Mouse (Mus musculus): ENCODE data around the gene Apol7e. TPM values are rescaled to one million over a fixed set of nuclear protein-coding genes. Genes with fewer than 3 reads are reported as not detected.
"Not testable (repeated sequence)": the region's sequence is repeated elsewhere in the genome, so short reads cannot be mapped to it uniquely, and the experiment has no call there.

The Apol7e gene
- not detected for total RNA-seq (2021)
- long read RNA-seq, partial matches to known transcripts = 0 of 1 reads
- long read RNA-seq, other reads (novel, unspliced or antisense) = 1 of 1 reads

DNA sequence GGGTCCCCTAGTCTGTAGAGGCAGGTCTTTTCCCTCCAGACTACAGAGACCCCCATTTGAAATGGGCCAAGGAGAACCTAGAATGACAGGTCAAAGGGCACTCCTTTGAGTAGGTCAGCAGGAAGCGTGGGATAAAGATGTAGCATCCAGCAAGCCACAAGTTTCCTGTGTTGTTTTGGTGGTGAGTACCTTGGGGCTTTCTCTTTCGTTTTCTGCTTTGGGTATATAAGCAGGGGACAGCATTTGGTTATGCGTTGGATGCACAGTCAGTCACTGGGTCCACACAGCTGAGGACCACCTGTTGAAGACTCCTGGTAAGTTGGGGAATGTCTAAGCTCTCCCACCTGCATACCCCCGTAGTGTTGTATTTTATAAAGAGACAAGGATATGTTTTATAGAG, at the start of gene Apol7e:
Gene Apol7e, plus strand, starts transcription at position 202 of the 400 bp plus-strand sequence.
- not testable (repeated sequence) for DNase-seq (ENCODE audit: low spot score in 2 of 2)

DNA sequence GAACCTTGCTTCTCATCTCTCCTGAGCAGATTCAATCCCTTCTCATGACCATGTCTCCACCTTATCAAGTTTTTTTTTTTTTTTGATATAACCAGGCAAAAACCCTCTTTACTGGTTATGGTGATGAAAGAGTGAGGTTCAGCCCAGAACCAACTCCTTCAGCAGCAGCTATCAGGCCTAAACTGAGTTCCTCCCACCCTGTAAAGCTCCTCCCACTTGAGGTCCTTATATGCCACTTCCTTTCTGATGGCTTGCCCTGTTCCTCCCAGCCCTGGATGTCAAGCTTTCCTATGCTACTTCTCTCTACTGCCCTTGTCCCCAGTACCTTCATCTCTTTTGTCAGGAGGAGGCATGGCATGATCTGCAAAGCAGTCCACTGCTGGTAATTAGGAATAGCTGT, 47.5 kb upstream of the Apol7e start:
- DNase-seq (ENCODE audit: low spot score in 2 of 2) = not testable (repeated sequence)

DNA sequence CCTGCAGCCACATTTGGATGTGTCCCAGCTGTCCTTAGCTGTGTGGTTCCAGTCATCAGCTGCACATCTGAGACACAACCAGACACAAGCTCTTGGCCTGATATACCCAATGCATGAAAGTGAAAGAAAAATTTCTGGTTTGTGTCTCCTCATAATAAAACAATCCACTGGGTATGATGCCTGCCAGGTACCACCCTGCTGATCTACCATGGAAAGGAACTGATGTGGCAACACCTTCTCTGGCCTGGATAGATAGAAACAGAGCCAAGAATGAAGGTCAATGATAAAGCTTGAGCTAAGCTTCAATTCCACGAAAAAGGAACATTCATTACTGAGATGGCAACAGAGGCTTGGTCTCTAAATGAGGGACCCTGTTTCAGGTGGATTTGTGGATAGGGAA, 38.9 kb upstream of the Apol7e start:
- DNase-seq (ENCODE audit: low spot score in 2 of 2) = not testable (repeated sequence)

DNA sequence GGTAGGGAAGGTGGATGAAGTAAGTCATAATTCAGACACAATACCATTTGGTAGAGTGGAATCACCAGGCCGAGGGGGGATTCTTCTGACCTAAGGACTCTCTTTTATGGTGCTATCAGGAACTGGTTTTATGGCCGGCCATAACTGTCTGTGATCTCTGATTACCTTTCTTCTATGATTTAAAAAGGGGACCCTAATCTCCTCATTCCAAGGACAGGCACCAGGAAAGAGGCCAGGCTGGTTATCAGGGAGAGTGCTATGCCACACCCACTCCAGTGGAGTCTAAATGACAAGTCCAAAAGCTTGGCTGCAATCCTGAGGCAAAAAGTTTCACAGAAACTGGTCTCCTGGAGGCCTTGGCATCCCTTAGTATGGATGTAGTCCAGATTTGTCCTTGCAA, 36.8 kb upstream of the Apol7e start:
- not testable (repeated sequence) for DNase-seq (ENCODE audit: low spot score in 2 of 2)

DNA sequence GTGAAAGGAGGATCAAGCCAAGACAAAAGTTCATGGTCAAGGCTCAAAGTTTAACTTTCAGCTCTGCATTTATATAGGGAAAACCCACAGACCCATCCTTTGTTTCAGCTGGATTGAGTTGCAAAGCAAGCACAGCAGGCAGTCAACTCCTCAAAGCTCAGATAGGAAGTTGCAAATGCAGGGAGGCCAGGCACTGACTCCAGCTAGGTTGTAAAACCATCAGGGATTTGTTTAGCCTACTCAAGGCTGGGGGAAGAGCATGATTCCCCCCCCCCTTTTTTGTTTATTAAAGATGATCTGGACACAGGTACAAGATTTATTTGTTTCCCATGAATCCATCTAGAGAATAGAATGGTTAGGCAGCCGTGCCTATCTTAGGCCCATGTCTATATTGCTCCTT, 24.6 kb upstream of the Apol7e start:
- not testable (repeated sequence) for DNase-seq (ENCODE audit: low spot score in 2 of 2)

DNA sequence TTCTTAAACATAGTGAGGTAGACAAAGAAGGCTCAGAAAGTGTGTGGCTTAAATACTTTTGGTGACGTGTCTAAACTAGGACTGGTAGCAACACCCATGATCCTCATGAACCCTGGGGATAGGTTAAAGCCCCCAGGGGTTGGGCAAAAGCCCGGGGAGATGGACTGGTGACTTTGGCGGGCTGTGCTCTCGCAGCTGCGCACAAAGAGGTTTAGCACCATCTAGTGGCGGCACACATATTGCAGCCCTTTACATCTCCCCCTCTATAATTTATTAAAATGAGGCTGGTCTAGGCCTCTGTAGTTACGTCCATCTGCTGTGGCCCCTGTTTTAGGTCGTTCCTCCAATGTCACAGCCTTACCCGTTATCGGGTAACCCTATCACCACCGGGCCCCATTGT, 14.7 kb upstream of the Apol7e start:
- DNase-seq (ENCODE audit: low spot score in 2 of 2) = peak; percentile 28 to 53

DNA sequence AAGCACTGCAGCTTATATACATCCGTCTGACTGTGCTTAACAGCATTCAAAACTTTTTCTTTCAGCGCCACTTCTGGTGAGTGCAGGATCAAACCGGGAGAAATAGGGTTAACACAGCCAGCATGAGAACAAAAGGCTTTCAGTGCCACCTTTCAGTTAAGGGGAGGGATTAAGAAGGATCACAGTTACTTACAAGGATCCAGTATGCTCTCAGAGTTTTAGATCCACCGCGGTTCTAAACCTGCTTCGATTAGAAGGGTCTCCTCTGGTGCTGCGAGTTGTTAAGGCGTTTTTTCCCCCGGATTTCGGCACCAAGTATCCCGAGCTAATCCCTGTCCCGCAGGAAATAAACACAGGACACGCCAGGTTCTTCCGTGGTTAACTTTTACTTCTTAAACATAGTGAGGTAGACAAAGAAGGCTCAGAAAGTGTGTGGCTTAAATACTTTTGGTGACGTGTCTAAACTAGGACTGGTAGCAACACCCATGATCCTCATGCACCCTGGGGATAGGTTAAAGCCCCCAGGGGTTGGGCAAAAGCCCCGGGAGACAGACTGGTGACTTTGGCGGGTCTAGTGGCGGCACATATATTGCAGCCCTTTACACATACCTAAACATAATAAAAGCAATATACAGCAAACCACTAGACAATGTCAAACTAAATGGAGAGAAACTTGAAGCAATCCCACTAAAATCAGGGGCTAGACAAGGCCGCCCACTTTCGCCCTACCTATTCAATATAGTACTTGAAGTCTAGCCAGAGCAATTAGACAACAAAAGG, 6.9 kb upstream of the Apol7e start:
- DNase-seq (ENCODE audit: low spot score in 2 of 2) = not testable (repeated sequence)

DNA sequence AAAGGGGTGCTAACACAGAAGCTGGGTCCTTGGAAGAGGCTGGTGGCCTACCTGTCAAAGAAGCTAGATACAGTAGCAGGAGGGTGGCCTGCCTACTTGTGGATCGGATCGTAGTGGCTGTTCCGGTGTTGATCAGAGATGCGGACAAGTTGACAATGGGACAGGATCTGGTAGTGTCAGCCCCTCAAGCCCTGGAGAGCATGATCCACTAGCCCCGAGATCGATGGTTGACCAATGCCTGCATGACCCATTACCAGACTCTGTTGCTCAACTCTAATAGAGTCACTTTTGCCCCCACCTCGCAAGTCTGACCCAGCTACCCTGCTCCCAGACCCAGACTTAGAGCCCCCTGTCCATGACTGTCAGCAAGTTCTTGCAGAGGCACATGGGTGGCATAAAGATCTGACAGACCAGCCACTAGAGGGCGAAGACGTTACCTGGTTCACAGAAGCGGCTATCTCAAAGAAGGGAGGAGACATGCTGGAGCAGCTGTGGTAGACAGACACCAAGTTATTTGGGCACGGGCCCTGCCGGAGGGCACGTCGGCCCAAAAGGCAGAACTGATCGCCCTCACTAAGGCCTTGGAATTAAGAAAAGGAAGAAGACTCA, 3.9 kb upstream of the Apol7e start:
- DNase-seq (ENCODE audit: low spot score in 2 of 2) = not testable (repeated sequence)

DNA sequence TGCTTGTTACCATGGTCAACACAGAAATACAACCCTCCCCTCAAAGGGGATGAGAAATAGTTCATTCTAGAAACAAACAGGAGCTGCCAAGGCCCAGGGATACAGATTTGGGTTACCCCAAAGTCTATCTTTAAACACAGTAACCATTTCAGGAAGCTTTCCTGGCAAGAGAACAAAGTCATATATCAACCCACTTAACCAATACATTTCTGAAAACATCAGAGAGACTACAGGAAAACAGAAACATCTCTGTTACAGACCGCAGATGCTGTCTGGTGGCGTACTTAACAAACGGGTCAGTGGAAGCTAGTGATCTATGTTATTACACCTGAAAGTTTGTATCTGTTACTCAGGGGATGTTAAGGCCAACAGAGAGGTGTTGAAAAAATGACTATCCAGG, 6.6 kb downstream of the Apol7e start:
- DNase-seq (ENCODE audit: low spot score in 2 of 2) = not testable (repeated sequence)

DNA sequence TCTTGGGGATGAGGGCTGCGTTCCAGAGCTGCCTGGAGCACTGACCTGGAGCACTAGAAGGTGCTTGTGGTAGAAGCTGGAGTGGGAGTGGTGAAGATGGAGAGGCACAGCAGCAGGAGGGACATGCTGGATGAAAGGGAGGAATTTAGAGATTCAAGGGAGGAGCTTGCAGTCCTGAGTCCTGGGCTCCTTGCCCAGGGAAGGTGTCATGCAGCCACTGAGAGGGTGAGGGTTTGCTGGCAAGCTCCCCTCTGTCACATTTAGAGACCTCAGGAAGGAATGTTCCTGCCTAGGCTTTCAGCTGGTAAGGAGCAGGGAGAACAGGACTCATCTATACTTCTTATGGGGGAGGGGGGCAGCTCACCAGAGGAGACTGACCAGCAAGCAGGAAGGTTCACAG, 10.3 kb downstream of the Apol7e start:
- DNase-seq (ENCODE audit: low spot score in 2 of 2) = not testable (repeated sequence)

DNA sequence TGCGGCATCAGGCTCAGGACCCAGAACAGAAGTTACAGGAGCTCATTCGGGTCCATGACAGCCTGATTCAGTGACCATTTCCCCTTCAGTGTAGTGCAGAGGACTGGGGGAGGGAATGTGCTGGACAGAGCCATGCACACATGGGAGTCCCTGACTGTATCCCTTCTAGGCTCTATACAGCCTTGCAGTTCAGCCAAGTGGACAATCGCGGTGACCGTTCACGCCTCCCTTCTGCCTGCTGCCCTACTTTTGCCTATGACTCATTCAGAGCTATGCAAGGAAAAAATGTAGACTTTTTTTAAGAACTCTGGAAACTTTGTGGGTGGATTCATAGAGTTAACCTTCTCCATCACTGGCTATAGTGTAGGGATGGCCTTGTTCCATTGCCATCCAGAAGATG, 19.6 kb downstream of the Apol7e start:
- DNase-seq (ENCODE audit: low spot score in 2 of 2) = not testable (repeated sequence)

DNA sequence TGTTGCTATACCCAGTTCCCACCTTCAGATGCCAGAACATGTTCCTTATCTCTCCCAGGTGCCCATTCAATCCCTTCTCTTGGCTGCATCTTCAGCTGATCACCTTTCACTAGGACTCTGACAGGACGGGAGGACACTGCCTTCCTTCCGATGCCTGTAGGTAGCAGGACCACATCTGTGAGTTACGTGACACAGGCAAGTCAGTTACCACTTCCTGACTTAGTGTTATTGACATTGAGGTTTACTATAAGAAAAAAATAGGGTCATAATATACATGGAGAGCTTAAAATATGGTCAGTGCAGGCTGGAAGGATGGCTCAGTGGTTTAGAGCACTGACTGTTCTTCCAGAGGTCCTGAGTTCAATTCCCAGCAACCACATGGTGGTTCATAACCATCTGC, 22.9 kb downstream of the Apol7e start:
- not testable (repeated sequence) for DNase-seq (ENCODE audit: low spot score in 2 of 2)

DNA sequence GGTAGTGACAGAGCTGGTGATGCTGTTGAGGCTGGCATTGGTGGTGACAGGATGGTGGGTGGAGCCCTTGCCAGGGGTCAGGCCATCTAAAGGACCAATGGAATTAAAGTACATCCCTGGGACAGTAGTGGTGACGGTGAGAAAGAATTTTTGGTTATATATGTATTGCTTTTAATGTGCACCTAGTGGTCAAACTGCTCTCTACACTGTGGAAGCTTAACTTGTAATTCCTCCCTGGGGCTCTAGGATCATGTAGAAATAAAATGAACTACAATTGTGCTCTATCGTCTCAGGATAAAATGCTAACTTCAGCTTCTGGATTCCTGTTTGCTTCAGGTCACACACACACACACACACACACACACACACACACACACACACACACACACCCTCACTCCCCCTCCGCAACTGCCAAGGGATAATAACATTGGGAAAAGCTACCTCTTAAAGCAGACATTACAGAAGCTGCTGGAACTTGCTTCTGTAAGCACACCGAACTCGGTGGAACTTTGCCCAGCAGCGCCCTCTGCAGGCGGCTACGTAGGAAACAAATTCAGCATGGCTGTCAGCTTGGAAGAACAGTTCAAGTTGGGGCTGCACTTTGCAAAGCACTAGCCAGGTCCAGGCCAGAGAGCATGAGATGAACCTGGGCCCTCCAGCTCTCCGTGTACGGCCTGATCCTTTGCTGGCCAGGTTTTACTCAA, 25.7 kb downstream of the Apol7e start:
- DNase-seq (ENCODE audit: low spot score in 2 of 2) = not testable (repeated sequence)

DNA sequence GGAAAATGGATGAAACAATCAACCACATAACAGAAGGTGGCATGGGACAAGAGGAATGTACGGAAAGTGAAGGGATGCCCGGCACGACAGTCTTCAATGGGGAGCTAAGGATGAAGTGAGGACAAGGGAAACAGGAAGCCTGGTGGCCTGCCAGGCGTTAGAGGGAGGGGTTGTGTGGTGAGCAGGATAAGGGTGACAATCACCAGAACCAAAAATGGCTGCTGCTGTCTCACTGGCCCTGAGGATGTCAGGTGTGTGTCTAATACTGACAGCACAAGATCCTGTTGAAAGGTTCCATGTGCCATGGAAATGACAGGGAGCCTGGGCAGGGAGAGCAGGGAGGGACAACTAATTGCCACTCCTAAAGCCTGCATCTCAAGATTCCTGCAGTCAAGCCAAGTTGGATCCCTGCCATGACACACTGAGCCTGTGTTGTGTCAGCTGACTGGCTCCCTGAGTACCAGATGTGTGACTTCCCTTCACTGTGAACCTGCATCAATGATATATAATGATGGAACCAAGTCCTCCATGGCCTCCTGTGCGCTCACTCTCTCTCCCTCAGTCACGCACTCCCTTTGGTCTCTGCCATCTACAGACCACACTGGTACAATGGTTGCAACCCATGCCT, 26.9 kb downstream of the Apol7e start:
- not testable (repeated sequence) for DNase-seq (ENCODE audit: low spot score in 2 of 2)

DNA sequence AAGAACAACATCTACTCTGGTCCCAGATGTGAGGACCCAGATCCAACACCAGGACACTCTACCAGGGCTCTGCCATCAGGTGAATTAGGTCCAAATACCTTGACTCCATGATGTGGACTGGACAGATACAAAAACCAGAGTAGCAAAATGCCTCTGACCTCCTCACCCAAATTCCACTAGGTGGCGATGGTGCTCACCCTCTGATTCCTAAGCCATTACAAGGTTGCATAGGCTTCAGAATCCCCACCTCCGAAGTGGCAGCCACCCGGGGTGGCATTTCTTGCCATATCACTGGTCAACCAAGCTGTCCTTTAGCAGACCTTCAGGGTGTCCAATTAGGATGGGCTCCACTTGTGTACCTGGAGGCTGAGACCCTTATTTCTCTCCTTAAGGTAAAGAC, 28.5 kb downstream of the Apol7e start:
- DNase-seq (ENCODE audit: low spot score in 2 of 2) = not testable (repeated sequence)

DNA sequence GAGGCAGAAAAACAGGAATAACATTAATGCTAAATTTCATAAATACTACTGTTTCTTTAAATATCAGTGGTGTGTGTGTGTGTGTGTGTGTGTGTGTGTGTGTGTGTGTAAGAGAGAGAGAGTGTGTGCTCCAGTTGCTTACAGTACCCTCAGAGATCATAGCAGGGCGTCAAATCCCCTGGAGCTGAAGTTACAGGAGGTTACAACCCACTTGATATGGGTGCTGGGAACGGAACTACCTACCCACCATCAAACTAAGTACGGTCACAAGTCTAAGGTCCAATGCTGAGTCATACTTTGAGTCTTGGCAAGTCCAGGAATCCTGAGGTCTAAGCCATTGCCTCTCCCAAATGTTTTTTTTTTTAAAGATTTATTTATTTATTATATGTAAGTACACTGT, 29.1 kb downstream of the Apol7e start:
- not testable (repeated sequence) for DNase-seq (ENCODE audit: low spot score in 2 of 2)

DNA sequence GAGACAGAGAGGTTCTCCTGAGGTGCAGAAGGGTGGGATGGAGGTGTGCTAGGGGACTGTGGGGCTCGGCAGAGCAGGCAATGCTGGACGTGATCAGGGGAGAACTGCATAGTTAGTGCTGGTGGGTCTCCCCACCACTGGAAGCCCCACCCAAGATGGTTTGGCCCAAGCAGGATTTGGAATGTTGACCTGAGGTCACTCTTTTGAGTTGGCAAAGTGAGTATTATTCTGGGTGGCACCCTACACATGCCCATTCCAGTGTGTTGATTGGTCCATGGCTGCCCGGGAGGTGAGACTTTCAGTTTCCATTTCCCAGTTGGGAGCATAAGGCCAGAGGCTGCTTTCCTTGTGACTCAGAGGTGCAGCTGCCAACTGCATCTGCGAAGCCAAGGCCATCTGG, 30.1 kb downstream of the Apol7e start, which contains the start of gene Apol9b:
Gene Apol9b, plus strand, starts transcription at position 301 of the 400 bp plus-strand sequence.
- not testable (repeated sequence) for DNase-seq (ENCODE audit: low spot score in 2 of 2)

DNA sequence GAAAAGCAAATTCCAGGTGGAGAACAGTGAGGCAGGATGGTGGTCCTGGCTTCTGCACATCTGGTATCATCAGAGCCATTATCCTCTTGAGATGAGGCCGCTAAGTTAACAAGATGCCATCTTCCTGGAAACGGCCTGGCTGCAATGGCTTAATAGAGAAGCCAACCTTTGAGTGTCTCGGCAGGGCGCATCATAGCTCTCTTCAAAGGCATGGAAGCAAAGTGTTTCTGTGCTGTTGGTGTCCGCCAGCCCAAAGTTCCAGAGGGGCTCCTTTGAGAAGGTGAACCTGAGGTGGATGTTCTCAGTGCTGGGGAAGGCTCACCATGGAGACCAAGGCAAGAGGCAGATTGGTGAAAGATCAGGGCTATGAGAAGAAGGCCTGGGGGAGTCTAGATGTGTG, 32.9 kb downstream of the Apol7e start:
- no peak for DNase-seq (ENCODE audit: low spot score in 2 of 2)

DNA sequence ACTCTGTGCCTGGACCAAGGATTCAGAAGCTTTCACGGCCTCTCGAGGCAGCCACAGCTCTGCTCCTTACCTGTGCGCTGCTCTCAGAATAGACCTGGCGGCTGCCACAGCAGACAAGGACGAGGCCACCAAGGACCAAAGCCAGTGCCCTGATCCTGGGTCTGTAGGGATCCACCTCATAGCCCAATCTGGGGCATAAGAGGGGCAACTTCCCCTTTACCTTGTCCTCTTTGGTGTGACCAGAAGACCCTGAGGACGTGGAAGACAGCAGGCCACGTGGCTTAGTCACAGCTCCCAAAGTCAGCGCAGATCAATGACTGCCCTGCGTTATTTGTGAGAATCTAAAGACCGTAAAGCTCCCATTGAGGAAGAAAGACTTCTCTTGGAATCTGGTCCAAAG, 34.2 kb downstream of the Apol7e start:
- not testable (repeated sequence) for DNase-seq (ENCODE audit: low spot score in 2 of 2)

DNA sequence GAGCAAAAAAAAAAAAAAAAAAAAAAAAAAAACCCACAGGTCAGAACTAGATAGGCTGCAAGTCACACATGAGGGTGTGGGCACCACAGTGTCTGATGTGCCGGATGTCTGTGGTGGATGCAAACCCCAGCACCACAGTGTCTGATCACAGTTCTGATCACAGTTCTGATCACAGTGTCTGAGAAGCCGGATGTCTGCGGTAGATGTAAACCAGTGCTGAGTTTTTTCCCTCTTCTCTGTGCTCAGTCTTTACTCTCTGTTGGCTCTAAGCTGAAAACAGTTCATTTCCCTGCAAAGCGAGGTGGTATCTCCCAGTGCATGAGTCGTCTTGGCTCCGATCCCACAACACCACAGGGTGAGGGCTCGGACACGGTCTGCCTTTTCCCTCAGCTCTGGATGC, 34.7 kb downstream of the Apol7e start:
- not testable (repeated sequence) for DNase-seq (ENCODE audit: low spot score in 2 of 2)

DNA sequence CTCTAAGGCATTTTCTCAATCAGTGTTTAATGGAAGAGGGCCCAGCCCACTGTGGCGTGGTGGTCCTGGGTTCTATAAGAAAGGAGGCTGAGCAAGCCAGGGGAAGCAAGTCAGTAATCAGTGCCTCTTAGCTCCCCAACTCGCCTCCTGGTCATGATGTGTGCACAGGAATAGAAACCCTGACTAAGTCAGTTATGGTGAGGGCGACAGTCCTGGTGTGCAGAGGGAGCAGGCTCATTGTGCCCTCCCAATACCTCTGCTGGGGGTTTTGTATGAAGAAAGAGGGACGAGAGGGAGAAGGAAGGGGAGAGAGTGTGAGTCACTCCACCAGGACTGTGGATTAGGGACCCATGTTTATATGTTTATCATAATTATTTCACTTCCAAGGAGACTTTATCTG, 35.2 kb downstream of the Apol7e start:
- DNase-seq (ENCODE audit: low spot score in 2 of 2) = not testable (repeated sequence)

Data from layer of hippocampus, postnatal 10 days (tissue).